Mouse (Mus musculus): ENCODE measurements around the gene Rnasel. TPM values are rescaled to one million over a fixed set of nuclear protein-coding genes. Genes with fewer than 3 reads are reported as not detected.

The Rnasel gene
- total RNA-seq, 2 experiments from 2014 or later = 6.5 to 8.1 TPM

DNA sequence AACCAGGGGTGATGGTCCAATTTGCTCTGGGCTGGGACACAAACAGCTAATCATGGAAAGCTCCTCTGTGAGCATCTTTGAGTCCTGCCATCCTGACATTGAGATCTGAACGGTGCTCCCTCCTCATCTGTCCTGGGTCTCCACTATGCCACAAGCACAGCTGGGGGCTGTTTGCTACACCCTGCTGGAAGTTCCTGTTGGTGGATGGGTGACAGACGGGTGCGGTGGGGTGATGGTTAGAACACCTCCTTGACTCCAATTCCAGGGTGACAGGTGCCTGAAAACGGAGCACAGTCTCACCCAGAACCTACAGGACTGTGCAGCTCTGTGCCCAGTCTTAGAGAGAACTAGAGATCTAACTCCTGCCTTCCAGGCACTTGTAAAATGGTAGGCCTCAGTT lies 14.4 kb upstream of the Rnasel start:
- no peak for DNase-seq (ENCODE audit: extremely low spot score in 1 of 2, low spot score in 1 of 2)

DNA sequence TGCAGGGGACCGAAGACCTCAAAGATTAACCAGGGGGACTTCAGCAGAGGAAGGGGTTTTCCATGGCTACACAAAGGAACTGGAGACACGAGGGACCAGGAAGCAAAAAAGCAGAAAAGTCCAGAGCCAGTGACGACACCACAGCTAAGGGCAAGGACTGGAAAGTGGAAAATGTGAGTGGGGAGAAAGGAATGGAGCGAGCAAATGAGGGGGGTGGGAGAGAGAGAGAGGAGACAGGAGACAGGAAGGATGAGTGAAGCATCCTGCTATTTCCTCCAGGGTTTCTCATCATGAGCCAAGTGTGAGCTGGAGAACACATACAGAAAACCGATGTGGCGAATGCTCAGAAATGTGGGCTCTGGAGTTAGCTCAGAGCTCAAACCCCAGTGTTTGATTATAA lies 13.1 kb upstream of the Rnasel start:
- DNase-seq (ENCODE audit: extremely low spot score in 1 of 2, low spot score in 1 of 2) = no peak

GRCm38 (mm10) chr1:153737101-153738085 lies 11.8 kb upstream of the Rnasel start:
- no peak for DNase-seq (ENCODE audit: extremely low spot score in 1 of 2, low spot score in 1 of 2)

GRCm38 (mm10) chr1:153739437-153740015 lies 9.7 kb upstream of the Rnasel start:
- no peak for DNase-seq (ENCODE audit: extremely low spot score in 1 of 2, low spot score in 1 of 2)

DNA sequence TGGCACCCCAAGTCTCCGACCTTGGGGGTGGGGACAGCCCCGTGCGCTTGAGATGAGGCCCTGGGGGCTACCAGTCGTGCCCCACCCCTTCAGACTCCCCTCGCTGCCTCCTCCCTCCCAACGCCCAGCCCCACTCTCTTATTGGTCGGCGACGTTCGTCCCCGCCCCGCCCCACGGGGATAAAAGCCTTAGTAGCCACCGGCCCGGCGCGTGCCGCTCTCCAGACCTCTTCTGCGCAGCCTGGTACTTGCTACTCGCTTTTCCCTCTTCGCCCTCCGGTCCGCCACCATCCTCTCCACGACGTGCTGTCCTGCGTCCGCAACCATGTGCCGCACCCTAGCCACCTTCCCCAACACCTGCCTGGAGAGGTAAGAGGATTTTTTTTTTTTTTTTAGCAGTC lies 9.1 kb upstream of the Rnasel start, which contains the start of gene Rgs16:
Rgs16 (plus strand) TSS at position 205 of the 400 bp plus-strand sequence.
- DNase-seq (ENCODE audit: extremely low spot score in 1 of 2, low spot score in 1 of 2) = peak; percentile 48 to 58

- no peak for DNase-seq (ENCODE audit: extremely low spot score in 1 of 2, low spot score in 1 of 2)
These were observed 8.3 kb upstream of the Rnasel start for GRCm38 (mm10) chr1:153740775-153741400.

- DNase-seq (ENCODE audit: extremely low spot score in 1 of 2, low spot score in 1 of 2) = no peak
These were observed 7.5 kb upstream of the Rnasel start for GRCm38 (mm10) chr1:153741551-153742316.

DNA sequence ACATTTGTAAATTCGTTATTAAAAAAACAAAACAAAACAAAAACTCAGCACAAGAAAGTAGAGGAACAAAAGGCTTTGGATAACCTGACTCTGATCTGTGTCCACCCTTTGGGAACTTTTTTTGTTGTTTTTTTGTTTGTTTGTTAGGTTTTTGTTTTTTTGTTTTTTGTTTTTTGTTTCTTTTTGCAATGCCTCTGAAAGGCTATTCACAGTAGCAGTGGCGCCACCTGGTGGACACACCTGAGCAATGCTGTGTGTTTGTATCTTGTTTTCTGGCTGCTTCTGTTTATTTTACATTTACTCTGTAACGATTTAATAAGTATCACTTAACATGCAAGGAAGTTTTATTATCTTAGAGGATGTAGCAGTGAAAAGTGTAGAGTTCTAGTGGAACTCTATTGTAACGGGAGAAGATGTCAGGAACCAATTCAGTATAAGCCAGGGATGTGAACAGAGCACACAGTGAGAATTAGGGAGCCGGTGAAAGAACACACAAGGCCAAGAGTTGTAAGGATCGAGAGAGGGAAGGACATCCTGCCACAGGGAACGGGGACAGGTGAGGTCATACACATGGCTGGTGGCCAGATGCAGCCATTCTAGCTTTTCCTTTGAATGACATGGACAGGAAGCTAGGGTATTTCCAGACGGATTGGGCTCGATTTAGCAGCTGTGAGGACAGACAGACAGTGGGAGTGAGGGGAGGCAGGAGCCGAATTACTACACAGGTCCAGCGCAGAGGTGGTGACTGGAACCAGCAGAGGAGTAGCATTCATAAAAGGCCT lies 6.7 kb upstream of the Rnasel start:
- DNase-seq (ENCODE audit: extremely low spot score in 1 of 2, low spot score in 1 of 2) = peak; percentile 79 to 92

GRCm38 (mm10) chr1:153746119-153746670 lies 3.0 kb upstream of the Rnasel start:
- DNase-seq (ENCODE audit: extremely low spot score in 1 of 2, low spot score in 1 of 2) = no peak

GRCm38 (mm10) chr1:153746728-153747127 lies 2.5 kb upstream of the Rnasel start:
- peak; percentile 58 to 79 for DNase-seq (ENCODE audit: extremely low spot score in 1 of 2, low spot score in 1 of 2)

DNA sequence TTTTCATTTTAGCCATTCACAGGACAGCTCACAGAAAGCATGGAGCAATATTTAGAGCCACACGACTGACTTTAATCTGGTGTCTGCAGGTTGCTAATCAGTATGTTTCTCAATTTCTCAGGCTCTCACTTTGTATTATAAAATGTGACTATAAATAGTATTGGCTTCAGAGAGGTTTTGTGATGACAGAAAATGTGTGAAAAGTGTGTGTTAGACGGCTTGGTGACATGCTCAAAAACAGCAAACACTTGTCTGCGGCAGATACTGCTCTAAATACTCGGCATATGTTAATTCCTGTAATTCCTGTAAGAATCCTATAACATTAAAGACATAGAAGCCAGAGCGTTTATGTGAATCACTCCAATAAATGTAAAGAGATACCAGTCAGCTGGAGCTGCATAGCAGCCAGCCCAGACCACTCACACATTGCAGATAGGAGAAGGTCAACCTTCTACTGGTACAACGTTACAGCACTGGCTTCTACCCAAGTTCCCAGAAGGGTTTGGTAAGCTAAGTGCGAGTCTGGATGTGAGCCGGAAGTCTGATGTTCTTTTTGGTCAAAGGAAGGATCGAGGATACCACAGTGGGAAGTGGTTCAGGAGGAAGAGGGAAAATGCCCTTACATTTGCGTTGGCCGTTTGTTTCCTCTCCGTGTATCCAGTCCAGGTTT lies 1.2 kb upstream of the Rnasel start:
- no peak for DNase-seq (ENCODE audit: extremely low spot score in 1 of 2, low spot score in 1 of 2)

DNA sequence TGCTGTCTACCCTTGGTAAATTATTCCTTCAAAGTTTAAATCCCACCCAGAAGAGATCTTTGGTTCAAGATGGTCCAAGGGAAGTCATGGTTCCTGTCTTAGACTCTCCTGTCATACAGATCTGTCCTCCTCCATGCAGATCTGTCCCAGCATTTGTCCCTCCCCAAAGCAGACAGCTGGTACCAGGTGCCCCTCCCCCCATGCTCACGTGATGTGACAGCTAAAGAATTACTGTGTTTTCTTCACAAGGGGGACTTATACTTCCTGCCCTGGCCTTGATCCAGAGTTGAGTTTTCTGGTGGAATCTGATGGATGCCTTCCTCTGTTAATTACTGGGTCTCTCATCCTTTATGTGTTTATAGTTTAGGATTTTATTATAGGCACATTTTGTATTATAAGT lies 677 bp upstream of the Rnasel start:
- no peak for DNase-seq (ENCODE audit: extremely low spot score in 1 of 2, low spot score in 1 of 2)

GRCm38 (mm10) chr1:153750054-153750453 lies 828 bp downstream of the Rnasel start:
- no peak for DNase-seq (ENCODE audit: extremely low spot score in 1 of 2, low spot score in 1 of 2)

- no peak for DNase-seq (ENCODE audit: extremely low spot score in 1 of 2, low spot score in 1 of 2)
These were observed 2.6 kb downstream of the Rnasel start for GRCm38 (mm10) chr1:153751763-153752301.

GRCm38 (mm10) chr1:153752521-153752920 lies 3.3 kb downstream of the Rnasel start:
- DNase-seq (ENCODE audit: extremely low spot score in 1 of 2, low spot score in 1 of 2) = no peak

GRCm38 (mm10) chr1:153753725-153754464 lies 4.7 kb downstream of the Rnasel start:
- no peak for DNase-seq (ENCODE audit: extremely low spot score in 1 of 2, low spot score in 1 of 2)

GRCm38 (mm10) chr1:153764136-153764535 lies 14.9 kb downstream of the Rnasel start:
- no peak for DNase-seq (ENCODE audit: extremely low spot score in 1 of 2, low spot score in 1 of 2)

DNA sequence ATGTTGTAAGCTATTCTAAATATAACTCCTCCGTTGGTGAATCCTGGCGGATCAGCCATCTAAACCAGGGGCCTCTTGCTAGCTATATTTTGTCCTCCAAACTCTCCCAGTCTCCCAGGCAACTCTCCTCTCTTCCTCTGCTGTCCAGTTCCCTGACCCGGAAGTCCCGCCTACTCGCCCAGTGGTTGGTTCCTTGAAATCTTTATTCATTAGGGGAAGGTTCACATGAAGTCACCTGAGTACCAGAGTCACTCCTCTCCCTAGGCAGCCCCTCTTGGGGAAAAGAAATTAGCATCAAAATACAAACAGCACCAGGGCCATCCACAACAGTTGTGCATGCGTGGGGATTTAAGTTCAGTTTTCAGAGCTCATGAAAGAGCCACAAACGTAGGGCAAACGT lies 17.1 kb downstream of the Rnasel start:
- no peak for DNase-seq (ENCODE audit: extremely low spot score in 1 of 2, low spot score in 1 of 2)

Data from layer of hippocampus, postnatal 25 days (tissue).